Mouse (Mus musculus): ENCODE data around the gene Krtap29-1.

GRCm38 (mm10) chr11:100016112-100016511 is 37.3 kb upstream of the Krtap29-1 start, which contains the start of gene Krt33a:
- no peak for TF ChIP-seq ZNF384 (IDR thresholded peaks at IDR 0.05; ENCODE audit: low read depth, low read length)
- TF ChIP-seq MAFK (IDR thresholded peaks at IDR 0.05; ENCODE audit: insufficient read depth, low read depth, low read length): no peak
- no peak for TF ChIP-seq CHD2 (IDR thresholded peaks at IDR 0.05; ENCODE audit: low read depth, low read length)
